Mouse (Mus musculus): ENCODE measurements around the gene Foxl1. TPM values are rescaled to one million over a fixed set of nuclear protein-coding genes. Genes with fewer than 3 reads are reported as not detected.

Gene Foxl1
- total RNA-seq, 1 experiment from 2014 or later: not detected

- ATAC-seq (replicated peaks; ENCODE audit: low read depth, poor library complexity, severe bottlenecking): no peak
Measured at GRCm38 (mm10) chr8:121161437-121161836, 33.7 kb downstream of the Foxl1 start.

- no peak for ATAC-seq (replicated peaks; ENCODE audit: low read depth, poor library complexity, severe bottlenecking)
Measured at GRCm38 (mm10) chr8:121162413-121162812, 34.7 kb downstream of the Foxl1 start.

GRCm38 (mm10) chr8:121162906-121163695 is 35.4 kb downstream of the Foxl1 start:
- ATAC-seq (replicated peaks; ENCODE audit: low read depth, poor library complexity, severe bottlenecking): no peak

- ATAC-seq (replicated peaks; ENCODE audit: low read depth, poor library complexity, severe bottlenecking): peak; percentile 65
Measured at GRCm38 (mm10) chr8:121164017-121164469, 36.3 kb downstream of the Foxl1 start.

GRCm38 (mm10) chr8:121168033-121168432 is 40.3 kb downstream of the Foxl1 start:
- ATAC-seq (replicated peaks; ENCODE audit: low read depth, poor library complexity, severe bottlenecking): no peak

GRCm38 (mm10) chr8:121170116-121170515 is 42.4 kb downstream of the Foxl1 start:
- ATAC-seq (replicated peaks; ENCODE audit: low read depth, poor library complexity, severe bottlenecking): peak; percentile 14; the same call in 1 of the 2 replicates

- peak; percentile 71 for ATAC-seq (replicated peaks; ENCODE audit: low read depth, poor library complexity, severe bottlenecking)
Measured at GRCm38 (mm10) chr8:121170626-121171552, 43.1 kb downstream of the Foxl1 start.

GRCm38 (mm10) chr8:121172567-121172966 is 44.8 kb downstream of the Foxl1 start:
- ATAC-seq (replicated peaks; ENCODE audit: low read depth, poor library complexity, severe bottlenecking): no peak

GRCm38 (mm10) chr8:121174178-121174577 is 46.4 kb downstream of the Foxl1 start:
- no peak for ATAC-seq (replicated peaks; ENCODE audit: low read depth, poor library complexity, severe bottlenecking)

GRCm38 (mm10) chr8:121174721-121175539 is 47.2 kb downstream of the Foxl1 start:
- no peak for ATAC-seq (replicated peaks; ENCODE audit: low read depth, poor library complexity, severe bottlenecking)

GRCm38 (mm10) chr8:121175540-121176090 is 47.9 kb downstream of the Foxl1 start:
- no peak for ATAC-seq (replicated peaks; ENCODE audit: low read depth, poor library complexity, severe bottlenecking)

GRCm38 (mm10) chr8:121176291-121176690 is 48.6 kb downstream of the Foxl1 start:
- ATAC-seq (replicated peaks; ENCODE audit: low read depth, poor library complexity, severe bottlenecking): peak; percentile 95

Other genes starting within 250 kb of the Foxl1 start
- gene Foxf1, start 43.6 kb upstream of the Foxl1 start, total RNA-seq (2017): not detected in 2 replicates
- gene Mthfsd, start 19.5 kb upstream of the Foxl1 start, total RNA-seq (2017): 7.1 and 12.0 TPM in 2 replicates
- not detected in 2 replicates for gene Foxc2, start 11.8 kb upstream of the Foxl1 start, total RNA-seq (2017)

Measured in common myeloid progenitor, adult 5-6 weeks (primary cell).